26 mouse cellular contexts compared by ENCODE assay signal in the genomic region with DNA sequence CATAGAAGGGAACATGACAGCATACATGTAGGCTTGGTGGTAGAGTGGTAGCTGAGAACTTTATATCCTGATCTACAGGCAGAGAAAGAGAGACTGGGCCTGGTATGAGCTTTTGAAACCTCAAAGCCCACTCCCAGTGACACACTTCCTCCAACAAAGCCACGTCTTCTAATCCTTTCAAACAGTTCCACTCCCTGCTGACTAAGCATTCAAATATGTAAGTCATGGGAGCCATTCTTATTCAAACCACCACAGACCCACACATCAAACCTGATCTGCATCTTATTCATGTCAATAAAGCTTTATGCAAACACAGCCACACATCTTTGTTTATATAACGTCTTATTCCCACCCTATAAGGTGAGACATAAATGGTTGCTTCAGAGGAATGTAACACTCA.
A peak's percentile ranks its signal among the peaks of the same experiment; 100 is the strongest.
DNase-seq lines count a peak whose midpoint lies in the region; ATAC-seq and TF ChIP-seq lines count a peak whose summit lies in the region.
"Had no signal": no experiment of that assay in that cellular context is flagged by ENCODE, and none has a peak within 500 bp of the region (broad histone marks: within the 10 kb centered on the region; RNA-seq: fewer than 3 reads in every experiment).

No protein-coding gene starts in this region.

- H3K4me3 ChIP-seq in CH12.LX (replicated peaks in 1 of 3; ENCODE audit: low read depth in 2 of 3, low read length in 2 of 3, poor library complexity in 1 of 3) (no peak overlapping the region), ES-E14 (ENCODE audit: insufficient read depth in 1 of 2, low read depth in 1 of 2, low read length in 2 of 2, poor library complexity in 1 of 2, severe bottlenecking in 1 of 2) (no peak overlapping the region)
- H3K4me3 ChIP-seq in hindbrain, embryonic 14.5 days (replicated peaks; ENCODE audit: low read length): no peak overlapping the region
- H3K4me3 ChIP-seq in forebrain, embryonic 12.5 days (replicated peaks): no peak overlapping the region
- H3K4me3 ChIP-seq in midbrain, embryonic 14.5 days (replicated peaks; ENCODE audit: low read depth, low read length): no peak overlapping the region
- H3K4me3 ChIP-seq in neural tube, embryonic 15.5 days (replicated peaks): no peak overlapping the region
- H3K4me3 ChIP-seq: embryonic facial prominence, embryonic 13.5 days; embryonic facial prominence, embryonic 15.5 days; erythroblast, embryonic 14.5 days; forebrain, embryonic 10.5 days; forebrain, embryonic 13.5 days; forebrain, embryonic 15.5 days had no signal

- DNase-seq in 3T3-L1 (ENCODE audit: low read depth, low spot score) (peak; percentile 55), CH12.LX (ENCODE audit: extremely low read depth) (no peak), ES-E14 (ENCODE audit: low read depth, low spot score) (no peak), ZHBTc4 (ENCODE audit: low read depth, low spot score) (peak; percentile 14)
- no peak for DNase-seq in hindbrain, embryonic 14.5 days (ENCODE audit: low spot score)
- no peak for DNase-seq in midbrain, embryonic 14.5 days
- DNase-seq: adrenal gland, adult 2 months; adrenal gland, postnatal 10 days; adrenal gland, postnatal 25 days; B cell, adult 2 months; cerebellum, adult 11 months; cerebellum, adult 18-20 months; cerebellum, adult 8-10 months; cerebellum, adult 9-11 months; cerebellum, postnatal 14 days; cerebellum, postnatal 36 days; embryo, embryonic 11 days had no signal

- H3K4me1 ChIP-seq in CH12.LX (ENCODE audit: control insufficient read depth in 1 of 2, insufficient read depth in 2 of 2): peaks cover 7 to 28% of the 10 kb centered on the region in 2 experiments; a peak in 3 of 4 replicates
- no peaks in the 10 kb centered on the region for H3K4me1 ChIP-seq in ES-E14 (ENCODE audit: control insufficient read depth in 2 of 2, insufficient read depth in 2 of 2, low read length in 2 of 2, poor library complexity in 1 of 2)
- H3K4me1 ChIP-seq in hindbrain, embryonic 14.5 days (replicated peaks; ENCODE audit: control insufficient read depth, insufficient read depth, low read length): no peaks in the 10 kb centered on the region
- H3K4me1 ChIP-seq in forebrain, embryonic 12.5 days: no peaks in the 10 kb centered on the region
- H3K4me1 ChIP-seq in midbrain, embryonic 14.5 days (ENCODE audit: control insufficient read depth, insufficient read depth, low read length): no peaks in the 10 kb centered on the region
- H3K4me1 ChIP-seq in neural tube, embryonic 15.5 days: no peaks in the 10 kb centered on the region
- H3K4me1 ChIP-seq: embryonic facial prominence, embryonic 13.5 days; embryonic facial prominence, embryonic 15.5 days; forebrain, embryonic 13.5 days; forebrain, embryonic 15.5 days had no signal

- no peak for ATAC-seq in hindbrain, embryonic 14.5 days (ENCODE audit: low FRiP score)
- no peak for ATAC-seq in forebrain, embryonic 12.5 days (ENCODE audit: low FRiP score)
- ATAC-seq in midbrain, embryonic 14.5 days (ENCODE audit: low FRiP score, low TSS enrichment): no peak
- ATAC-seq in neural tube, embryonic 15.5 days (ENCODE audit: low FRiP score): no peak
- ATAC-seq: CD4-positive, CD25-positive, alpha-beta regulatory T cell, adult 4 months; forebrain, embryonic 13.5 days; forebrain, embryonic 15.5 days had no signal

- WGBS in hindbrain, embryonic 14.5 days: 57% methylated on average over 2 of the region's 2 CpGs
- WGBS in forebrain, embryonic 12.5 days: 52% methylated on average over 2 of the region's 2 CpGs
- WGBS in midbrain, embryonic 14.5 days: 35% methylated on average over 2 of the region's 2 CpGs
- 69% methylated on average over 2 of the region's 2 CpGs for WGBS in neural tube, embryonic 15.5 days

- no peak overlapping the region for H3K9ac ChIP-seq in CH12.LX (ENCODE audit: insufficient read depth, low read depth)
- no peak overlapping the region for H3K9ac ChIP-seq in ES-E14 (ENCODE audit: insufficient read depth, low read depth, low read length, poor library complexity, severe bottlenecking)
- H3K9ac ChIP-seq in hindbrain, embryonic 14.5 days: no peak overlapping the region
- H3K9ac ChIP-seq in forebrain, embryonic 12.5 days: no peak overlapping the region
- H3K9ac ChIP-seq in midbrain, embryonic 14.5 days (replicated peaks; ENCODE audit: low read length): no peak overlapping the region
- H3K9ac ChIP-seq in neural tube, embryonic 15.5 days (replicated peaks): no peak overlapping the region
- H3K9ac ChIP-seq: embryonic facial prominence, embryonic 13.5 days; embryonic facial prominence, embryonic 15.5 days; forebrain, embryonic 13.5 days; forebrain, embryonic 15.5 days had no signal

- TF ChIP-seq RAD21 in CH12.LX (IDR thresholded peaks at IDR 0.05; ENCODE audit: low read depth, low read length): no peak

- H3K9me3 ChIP-seq in CH12.LX (replicated peaks; ENCODE audit: low read length) (no peaks in the 10 kb centered on the region), ES-E14 (ENCODE audit: control insufficient read depth, insufficient read depth, low read depth, low read length) (no peaks in the 10 kb centered on the region)
- no peaks in the 10 kb centered on the region for H3K9me3 ChIP-seq in hindbrain, embryonic 14.5 days (ENCODE audit: control insufficient read depth, low read length)
- no peaks in the 10 kb centered on the region for H3K9me3 ChIP-seq in forebrain, embryonic 12.5 days
- no peaks in the 10 kb centered on the region for H3K9me3 ChIP-seq in midbrain, embryonic 14.5 days (ENCODE audit: control insufficient read depth, low read length)
- H3K9me3 ChIP-seq in neural tube, embryonic 15.5 days (replicated peaks): no peaks in the 10 kb centered on the region
- H3K9me3 ChIP-seq: embryonic facial prominence, embryonic 13.5 days; embryonic facial prominence, embryonic 15.5 days; forebrain, embryonic 10.5 days; forebrain, embryonic 13.5 days; forebrain, embryonic 15.5 days had no signal

- no peak for TF ChIP-seq EP300 in CH12.LX (IDR thresholded peaks at IDR 0.05; ENCODE audit: low read length)

- no peaks in the 10 kb centered on the region for H3K27me3 ChIP-seq in CH12.LX (replicated peaks)
- no peaks in the 10 kb centered on the region for H3K27me3 ChIP-seq in hindbrain, embryonic 14.5 days (ENCODE audit: control insufficient read depth, insufficient read depth, low read length)
- H3K27me3 ChIP-seq in forebrain, embryonic 12.5 days: no peaks in the 10 kb centered on the region
- H3K27me3 ChIP-seq in midbrain, embryonic 14.5 days (ENCODE audit: control insufficient read depth, insufficient read depth, low read length): no peaks in the 10 kb centered on the region
- no peaks in the 10 kb centered on the region for H3K27me3 ChIP-seq in neural tube, embryonic 15.5 days (replicated peaks)
- H3K27me3 ChIP-seq: embryonic facial prominence, embryonic 13.5 days; embryonic facial prominence, embryonic 15.5 days; forebrain, embryonic 13.5 days; forebrain, embryonic 15.5 days had no signal

- in situ Hi-C loops in CH12.LX (cut with MboI; ENCODE audit: low pct_ligation_motif_present, low pct_unique_long_range_greater_than_20kb, low sequenced_read_pairs): no loop called here
- in situ Hi-C loops in ES-E14 (cut with MboI; ENCODE audit: low sequenced_read_pairs in 2 of 2, unreplicated experiment in 2 of 2): no loop called here

- dilution Hi-C loops in CH12.LX (cut with MboI; ENCODE audit: extremely low pct_ligation_motif_present, extremely low pct_unique_long_range_greater_than_20kb, low sequenced_read_pairs): no loop called here

- TF ChIP-seq CTCF in CH12.LX (conservative IDR thresholded peaks at IDR 0.05 in 1 of 2, IDR thresholded peaks at IDR 0.05 in 1 of 2; ENCODE audit: low read depth in 2 of 2, low read length in 2 of 2): no peak

- no peaks in the 10 kb centered on the region for H3K36me3 ChIP-seq in CH12.LX (replicated peaks in 1 of 2; ENCODE audit: control insufficient read depth in 1 of 2, insufficient read depth in 1 of 2, low read length in 1 of 2)
- no peaks in the 10 kb centered on the region for H3K36me3 ChIP-seq in ES-E14 (ENCODE audit: control insufficient read depth, insufficient read depth, low read length, poor library complexity, severe bottlenecking)
- no peaks in the 10 kb centered on the region for H3K36me3 ChIP-seq in hindbrain, embryonic 14.5 days (replicated peaks; ENCODE audit: control insufficient read depth, insufficient read depth)
- no peaks in the 10 kb centered on the region for H3K36me3 ChIP-seq in forebrain, embryonic 12.5 days (replicated peaks)
- no peaks in the 10 kb centered on the region for H3K36me3 ChIP-seq in midbrain, embryonic 14.5 days (ENCODE audit: control insufficient read depth, insufficient read depth, low read length)
- no peaks in the 10 kb centered on the region for H3K36me3 ChIP-seq in neural tube, embryonic 15.5 days
- H3K36me3 ChIP-seq: embryonic facial prominence, embryonic 13.5 days; embryonic facial prominence, embryonic 15.5 days; forebrain, embryonic 10.5 days; forebrain, embryonic 15.5 days had no signal

- no peaks in the 10 kb centered on the region for H3K79me2 ChIP-seq in CH12.LX (replicated peaks; ENCODE audit: control insufficient read depth, extremely low read depth, insufficient read depth, poor library complexity, severe bottlenecking)

- H3K4me2 ChIP-seq in CH12.LX (ENCODE audit: insufficient read depth, low read depth, poor library complexity, severe bottlenecking): no peak overlapping the region
- H3K4me2 ChIP-seq in hindbrain, embryonic 14.5 days (replicated peaks): no peak overlapping the region
- no peak overlapping the region for H3K4me2 ChIP-seq in forebrain, embryonic 12.5 days
- no peak overlapping the region for H3K4me2 ChIP-seq in midbrain, embryonic 14.5 days (ENCODE audit: low read length)
- H3K4me2 ChIP-seq in neural tube, embryonic 15.5 days: no peak overlapping the region
- H3K4me2 ChIP-seq: embryonic facial prominence, embryonic 13.5 days; embryonic facial prominence, embryonic 15.5 days; forebrain, embryonic 13.5 days; forebrain, embryonic 15.5 days had no signal

- no peak for TF ChIP-seq POLR2A in CH12.LX (IDR thresholded peaks at IDR 0.05; ENCODE audit: low read depth, low read length)

- H3K27ac ChIP-seq in CH12.LX (ENCODE audit: insufficient read depth, low read depth): no peak overlapping the region
- H3K27ac ChIP-seq in ES-E14 (ENCODE audit: insufficient read depth, low read depth, low read length, poor library complexity, severe bottlenecking): no peak overlapping the region
- no peak overlapping the region for H3K27ac ChIP-seq in hindbrain, embryonic 14.5 days
- no peak overlapping the region for H3K27ac ChIP-seq in forebrain, embryonic 12.5 days
- no peak overlapping the region for H3K27ac ChIP-seq in midbrain, embryonic 14.5 days (replicated peaks; ENCODE audit: low read depth, low read length)
- no peak overlapping the region for H3K27ac ChIP-seq in neural tube, embryonic 15.5 days (replicated peaks)
- H3K27ac ChIP-seq: embryonic facial prominence, embryonic 13.5 days; embryonic facial prominence, embryonic 15.5 days; forebrain, embryonic 10.5 days; forebrain, embryonic 13.5 days; forebrain, embryonic 15.5 days had no signal

TF ChIP-seq in CH12.LX, 34 proteins besides CTCF, POLR2A, EP300 and RAD21:
- TF ChIP-seq MAFK (IDR thresholded peaks at IDR 0.05; ENCODE audit: insufficient replicate concordance, low read length): 0 out of 2 replicates have a peak, but pooled peaks have one; percentile 9
- TF ChIP-seq NRF1 (IDR thresholded peaks at IDR 0.05; ENCODE audit: low read depth, low read length): no peak

TF ChIP-seq in ES-E14, 5 proteins besides CTCF, POLR2A, EP300 and RAD21 (continues in another document):
- no peak for TF ChIP-seq CHD2 (IDR thresholded peaks at IDR 0.05; ENCODE audit: low read depth, low read length)
- TF ChIP-seq ZC3H11A (IDR thresholded peaks at IDR 0.05; ENCODE audit: borderline replicate concordance, low read depth, low read length): no peak

Comparison
In these comparisons a context has a peak if more than half of its experiments do, and no peak if none do; other contexts are left out.
1. DNase-seq: peak in 3T3-L1 (single experiment) and ZHBTc4 (single experiment); none in CH12.LX (single experiment), ES-E14 (single experiment), hindbrain, embryonic 14.5 days (single experiment) and midbrain, embryonic 14.5 days (single experiment).